Mouse (Mus musculus) liver, embryonic 14.5 days (tissue): ENCODE data around the gene Cd84. TPM values are rescaled to one million over a fixed set of nuclear protein-coding genes. Genes with fewer than 3 reads are reported as not detected.

Experiments used
- ATAC-seq: fragments of 200-750 bp; cut with Nextera tagmentation; 2 replicates; pipeline ENCODE4 v1.8.0; 2017; ENCODE audit warnings: moderate number of reproducible peaks, mild to moderate bottlenecking, moderate library complexity; ENCODE audit not compliant: insufficient read depth
- DNase-seq, 3 experiments: peaks; one replicate each; pipeline ENCODE4 v3.0.0-alpha.2; 2012 to 2013; ENCODE audit warnings: low read depth in 3 of 3, low spot score in 3 of 3
- H3K27ac ChIP-seq: fragments of 300-500 bp; sonication (generic); 2 replicates; pipeline ENCODE4 v1.5.1; 2014; ENCODE audit warnings: moderate library complexity, mild to moderate bottlenecking, control low read depth, inconsistent platforms
- H3K27me3 ChIP-seq: fragments of 300-500 bp; sonication (generic); 2 replicates; pipeline ENCODE4 v1.6.1; 2014; ENCODE audit warnings: mild to moderate bottlenecking, low read length, moderate library complexity; ENCODE audit not compliant: control insufficient read depth, insufficient read depth
- H3K36me3 ChIP-seq: fragments of 300-500 bp; sonication (generic); replicated peaks from 2 replicates; pipeline ENCODE4 v1.6.1; 2014; ENCODE audit warnings: low read depth; ENCODE audit not compliant: control insufficient read depth, insufficient read depth
- H3K4me1 ChIP-seq, 2 experiments: fragments of 200-500 bp in 1 of 2; fragments of 300-500 bp in 1 of 2; sonication (generic) in 1 of 2; replicated peaks; 2 replicates each; pipeline ENCODE4 v1.6.1; 2012 to 2014; ENCODE audit warnings: antibody characterized with exemption in 1 of 2, inconsistent platforms in 1 of 2, low read length in 1 of 2; ENCODE audit not compliant: control insufficient read depth in 2 of 2, insufficient read depth in 2 of 2
- H3K4me2 ChIP-seq: fragments of 300-500 bp; sonication (generic); 2 replicates; pipeline ENCODE4 v1.6.1; 2014; ENCODE audit warnings: low read depth, mild to moderate bottlenecking, control low read depth, moderate library complexity
- H3K4me3 ChIP-seq, 2 experiments: fragments of 200-500 bp in 1 of 2; fragments of 300-500 bp in 1 of 2; sonication (generic) in 1 of 2; 2 replicates each; pipeline ENCODE4 v1.5.1; 2012 to 2014; ENCODE audit warnings: low read depth in 2 of 2, low read length in 2 of 2, mild to moderate bottlenecking in 2 of 2, control low read depth in 1 of 2, inconsistent platforms in 1 of 2, moderate library complexity in 1 of 2; ENCODE audit not compliant: insufficient read depth in 1 of 2
- H3K9ac ChIP-seq: fragments of 300-500 bp; sonication (generic); replicated peaks from 2 replicates; pipeline ENCODE4 v1.6.1; 2014; ENCODE audit warnings: mild to moderate bottlenecking, control low read depth, moderate library complexity
- H3K9me3 ChIP-seq: fragments of 300-500 bp; sonication (generic); 2 replicates; pipeline ENCODE4 v1.6.1; 2016; ENCODE audit warnings: low read length, mixed read lengths; ENCODE audit not compliant: control insufficient read depth
- CTCF ChIP-seq: IDR thresholded peaks from 2 replicates; pipeline ENCODE4 v1.5.1; 2016; ENCODE audit warnings: antibody characterized with exemption, low read depth, control low read depth
- EP300 ChIP-seq: IDR thresholded peaks from 2 replicates; pipeline ENCODE4 v1.6.1; 2016; ENCODE audit warnings: antibody characterized with exemption, low read depth
- WGBS: fragments of 180-500 bp; shearing (Covaris S2); extraction: QIAGEN DNeasy Blood & Tissue Kit; methylation state at CpG from one replicate; pipeline ENCODE4 v1.1.7; 2014; ENCODE audit not compliant: insufficient replicate concordance; 5-methylcytosine and 5-hydroxymethylcytosine counted together
- polyA plus RNA-seq, 2 experiments: library from polyadenylated mRNA; depleted of rRNA in 1 of 2; stranded (reverse) in 1 of 2; unstranded in 1 of 2; fragments of >200 nt; fragmentation: Nextera tagmentation in 1 of 2; extraction: Ambion mirVana in 1 of 2; gene quantifications; 2 replicates each; pipeline versions ENCODE4 v1.2.1 to v1.2.3; 2012 to 2014

Gene Cd84
- polyA plus RNA-seq, 2 experiments, result 3.6 to 6.0 TPM

- Histone ChIP-seq H3K4me1 (no peaks in the 10 kb centered on the region), H3K36me3 (no peaks in the 10 kb centered on the region), H3K4me3 (no peak overlapping the region), H3K9me3 (no peaks in the 10 kb centered on the region), H3K9ac (no peak overlapping the region), H3K4me2 (no peak overlapping the region), H3K27me3 (no peaks in the 10 kb centered on the region), H3K27ac (no peak overlapping the region)
- TF ChIP-seq EP300 (no peak), CTCF (no peak)
- ATAC-seq, result no peak
- peak in 1 of 3 experiments; percentile 30 for DNase-seq
These were observed 11.8 kb upstream of the Cd84 start for GRCm38 (mm10) chr1:171827674-171828073.

GRCm38 (mm10) chr1:171840450-171841023 lies 1.0 kb downstream of the Cd84 start:
- TF ChIP-seq EP300 (no peak), CTCF (no peak)
- no peak for DNase-seq
- no peak overlapping the region for H3K27ac ChIP-seq
- H3K27me3 ChIP-seq, result no peaks in the 10 kb centered on the region
- no peaks in the 10 kb centered on the region for H3K9me3 ChIP-seq
- H3K9ac ChIP-seq, result no peak overlapping the region
- no peaks in the 10 kb centered on the region for H3K36me3 ChIP-seq
- H3K4me3 ChIP-seq, result no peak overlapping the region
- WGBS, result 22% methylated on average over 4 of the region's 4 CpGs
- no peak for ATAC-seq
- H3K4me1 ChIP-seq, result peaks cover 0 to 8% of the 10 kb centered on the region in 2 experiments; a peak in 2 of 4 replicates
- peak overlapping the region; percentile 31 for H3K4me2 ChIP-seq

- TF ChIP-seq CTCF, result no peak
- TF ChIP-seq EP300, result no peak
- Histone ChIP-seq H3K4me3 (no peak overlapping the region), H3K36me3 (no peaks in the 10 kb centered on the region), H3K4me2 (no peak overlapping the region), H3K27me3 (no peaks in the 10 kb centered on the region), H3K27ac (no peak overlapping the region), H3K4me1 (peaks cover 0 to 7% of the 10 kb centered on the region in 2 experiments; a peak in 3 of 4 replicates), H3K9ac (no peak overlapping the region), H3K9me3 (no peaks in the 10 kb centered on the region)
- 27% methylated on average over 5 of the region's 5 CpGs for WGBS
- peak; percentile 21; the same call in 1 of the 2 replicates for ATAC-seq
- peak in 1 of 3 experiments; percentile 19 for DNase-seq
These were observed 5.7 kb downstream of the Cd84 start for GRCm38 (mm10) chr1:171845035-171845754.

- H3K4me3 ChIP-seq, result no peak overlapping the region
These were observed 8.7 kb downstream of the Cd84 start for GRCm38 (mm10) chr1:171848201-171848600.

GRCm38 (mm10) chr1:171848757-171849156 lies 9.3 kb downstream of the Cd84 start:
- Histone ChIP-seq H3K27ac (no peak overlapping the region), H3K4me1 (peaks cover 0 to 7% of the 10 kb centered on the region in 2 experiments; a peak in 3 of 4 replicates)
- 58% methylated on average over 4 of the region's 4 CpGs for WGBS

More at GRCm38 (mm10) chr1:171848201-171848600, 8.7 kb downstream of the Cd84 start:
- H3K27me3 ChIP-seq, result no peaks in the 10 kb centered on the region
- TF ChIP-seq EP300, result no peak
- no peak for TF ChIP-seq CTCF
- H3K4me1 ChIP-seq, result peaks cover 0 to 7% of the 10 kb centered on the region in 2 experiments; a peak in 3 of 4 replicates
- no peak overlapping the region for H3K27ac ChIP-seq
- no peaks in the 10 kb centered on the region for H3K9me3 ChIP-seq
- ATAC-seq, result no peak
- no peaks in the 10 kb centered on the region for H3K36me3 ChIP-seq
- H3K9ac ChIP-seq, result no peak overlapping the region
- no peak overlapping the region for H3K4me2 ChIP-seq
- no peak for DNase-seq

More at GRCm38 (mm10) chr1:171848757-171849156, 9.3 kb downstream of the Cd84 start:
- no peak for TF ChIP-seq CTCF
- no peak for TF ChIP-seq EP300
- H3K4me3 ChIP-seq, result no peak overlapping the region
- H3K4me2 ChIP-seq, result no peak overlapping the region
- no peaks in the 10 kb centered on the region for H3K9me3 ChIP-seq
- no peaks in the 10 kb centered on the region for H3K27me3 ChIP-seq
- no peak for ATAC-seq
- no peak overlapping the region for H3K9ac ChIP-seq
- H3K36me3 ChIP-seq, result no peaks in the 10 kb centered on the region
- DNase-seq, result no peak
